Mouse (Mus musculus): Measurements from ENCODE around the gene Kif18b. TPM values are rescaled to one million over a fixed set of nuclear protein-coding genes. Genes with fewer than 3 reads are reported as not detected.

Gene Kif18b
- polyA plus RNA-seq, 1 experiment from 2014 or later = 0.36 TPM

- no peaks in the 10 kb centered on the region for H3K9me3 ChIP-seq (ENCODE audit: low read length)
- DNase-seq (ENCODE audit: low spot score) (peak; percentile 93), ATAC-seq (peak; percentile 92)
- TF ChIP-seq CTCF (IDR thresholded peaks at IDR 0.05) (peak; percentile 91), EP300 (IDR thresholded peaks at IDR 0.05) (no peak)
- H3K9ac ChIP-seq (replicated peaks; ENCODE audit: low read depth) = peak overlapping the region; percentile 24; the same call in 1 of the 2 replicates
- 3% methylated on average over 43 of the region's 43 CpGs for WGBS
- H3K36me3 ChIP-seq (ENCODE audit: insufficient read depth, low read length) = no peaks in the 10 kb centered on the region
- H3K27ac ChIP-seq (ENCODE audit: low read length) = no peak overlapping the region
- H3K27me3 ChIP-seq (replicated peaks; ENCODE audit: insufficient read depth, low read length) = 0 out of 2 replicates have a peak, but pooled peaks cover 19% of the 10 kb centered on the region
- H3K4me2 ChIP-seq (replicated peaks; ENCODE audit: low read depth, low read length) = peak overlapping the region; percentile 52
- 0 out of 2 replicates have a peak, but pooled peaks cover 3% of the 10 kb centered on the region for H3K4me1 ChIP-seq (ENCODE audit: insufficient read depth, low read depth, low read length)
- H3K4me3 ChIP-seq (ENCODE audit: low read depth, low read length) = peak overlapping the region; percentile 34
Observed at GRCm38 (mm10) chr11:102893015-102893651, 31.8 kb downstream of the Kif18b start.

GRCm38 (mm10) chr11:102890096-102890495, 34.8 kb downstream of the Kif18b start:
- Histone ChIP-seq H3K4me1 (ENCODE audit: insufficient read depth, low read depth, low read length) (0 out of 2 replicates have a peak, but pooled peaks cover 3% of the 10 kb centered on the region), H3K9me3 (ENCODE audit: low read length) (no peaks in the 10 kb centered on the region), H3K4me3 (ENCODE audit: low read depth, low read length) (no peak overlapping the region), H3K36me3 (ENCODE audit: insufficient read depth, low read length) (no peaks in the 10 kb centered on the region), H3K27ac (ENCODE audit: low read length) (no peak overlapping the region), H3K4me2 (replicated peaks; ENCODE audit: low read depth, low read length) (no peak overlapping the region), H3K9ac (replicated peaks; ENCODE audit: low read depth) (no peak overlapping the region), H3K27me3 (replicated peaks; ENCODE audit: insufficient read depth, low read length) (0 out of 2 replicates have a peak, but pooled peaks cover 13% of the 10 kb centered on the region)
- TF ChIP-seq CTCF (IDR thresholded peaks at IDR 0.05) = no peak
- no peak for TF ChIP-seq EP300 (IDR thresholded peaks at IDR 0.05)
- no peak for DNase-seq (ENCODE audit: low spot score)
- ATAC-seq = no peak
- WGBS = 59% methylated on average over 5 of the region's 5 CpGs

- Histone ChIP-seq H3K9me3 (ENCODE audit: low read length) (no peaks in the 10 kb centered on the region), H3K4me2 (replicated peaks; ENCODE audit: low read depth, low read length) (no peak overlapping the region), H3K4me1 (ENCODE audit: insufficient read depth, low read depth, low read length) (no peaks in the 10 kb centered on the region), H3K27me3 (replicated peaks; ENCODE audit: insufficient read depth, low read length) (0 out of 2 replicates have a peak, but pooled peaks cover under 1% of the 10 kb centered on the region), H3K36me3 (ENCODE audit: insufficient read depth, low read length) (no peaks in the 10 kb centered on the region), H3K9ac (replicated peaks; ENCODE audit: low read depth) (no peak overlapping the region), H3K27ac (ENCODE audit: low read length) (no peak overlapping the region), H3K4me3 (ENCODE audit: low read depth, low read length) (no peak overlapping the region)
- ATAC-seq (0 out of 2 replicates have a peak, but pooled peaks have one; percentile 8), DNase-seq (ENCODE audit: low spot score) (no peak)
- 43% methylated on average over 3 of the region's 3 CpGs for WGBS
- TF ChIP-seq CTCF (IDR thresholded peaks at IDR 0.05) (no peak), EP300 (IDR thresholded peaks at IDR 0.05) (no peak)
Observed at GRCm38 (mm10) chr11:102888135-102888534, 36.8 kb downstream of the Kif18b start.

DNA sequence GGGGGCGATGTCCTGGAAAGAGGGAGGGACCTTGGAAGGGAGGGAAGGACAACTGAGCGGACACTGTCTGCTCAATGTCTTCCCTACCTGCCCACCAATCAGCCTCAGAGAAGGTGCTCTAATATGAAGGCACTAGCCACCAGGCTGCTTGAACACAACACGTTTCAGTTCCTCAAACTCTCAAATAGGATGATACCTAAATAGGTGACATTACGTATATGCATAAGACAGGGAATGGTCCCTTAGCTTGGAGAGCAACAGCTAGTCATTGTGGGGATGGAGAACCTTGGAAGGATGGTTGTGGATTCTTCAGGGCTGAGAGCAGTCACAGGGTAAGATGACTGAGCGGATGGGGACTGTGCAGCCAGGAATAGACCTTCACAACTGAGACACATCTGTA, 37.5 kb downstream of the Kif18b start:
- Histone ChIP-seq H3K4me1 (ENCODE audit: insufficient read depth, low read depth, low read length) (no peaks in the 10 kb centered on the region), H3K27ac (ENCODE audit: low read length) (no peak overlapping the region), H3K9me3 (ENCODE audit: low read length) (no peaks in the 10 kb centered on the region), H3K4me2 (replicated peaks; ENCODE audit: low read depth, low read length) (no peak overlapping the region), H3K4me3 (ENCODE audit: low read depth, low read length) (no peak overlapping the region), H3K27me3 (replicated peaks; ENCODE audit: insufficient read depth, low read length) (no peaks in the 10 kb centered on the region), H3K9ac (replicated peaks; ENCODE audit: low read depth) (no peak overlapping the region), H3K36me3 (ENCODE audit: insufficient read depth, low read length) (no peaks in the 10 kb centered on the region)
- DNase-seq (ENCODE audit: low spot score) = no peak
- TF ChIP-seq EP300 (IDR thresholded peaks at IDR 0.05) (no peak), CTCF (IDR thresholded peaks at IDR 0.05) (no peak)
- 73% methylated on average over 5 of the region's 5 CpGs for WGBS
- no peak for ATAC-seq

- WGBS = 46% methylated on average over 10 of the region's 10 CpGs
- ATAC-seq (no peak), DNase-seq (ENCODE audit: low spot score) (no peak)
- no peak within 1 kb of the TSS for H3K4me3 ChIP-seq (ENCODE audit: low read depth, low read length)
- no peak within 1 kb of the TSS for H3K9ac ChIP-seq (replicated peaks; ENCODE audit: low read depth)
- H3K4me2 ChIP-seq (replicated peaks; ENCODE audit: low read depth, low read length) = no peak within 1 kb of the TSS
- H3K4me1 ChIP-seq (ENCODE audit: insufficient read depth, low read depth, low read length) = no peaks in the 10 kb centered on the region
- H3K27me3 ChIP-seq (replicated peaks; ENCODE audit: insufficient read depth, low read length) = no peaks in the 10 kb centered on the region
- no peak for TF ChIP-seq CTCF (IDR thresholded peaks at IDR 0.05)
- no peak for TF ChIP-seq EP300 (IDR thresholded peaks at IDR 0.05)
- no peak within 1 kb of the TSS for H3K27ac ChIP-seq (ENCODE audit: low read length)
- H3K9me3 ChIP-seq (ENCODE audit: low read length) = no peaks in the 10 kb centered on the region
- no peaks in the 10 kb centered on the region for H3K36me3 ChIP-seq (ENCODE audit: insufficient read depth, low read length)
Observed at GRCm38 (mm10) chr11:102884616-102885219, 40.2 kb downstream of the Kif18b start, which contains the start of gene Fam187a. Fam187a (plus strand) TSS chr11:102885169.

- 0 out of 2 replicates have a peak, but pooled peaks cover 7% of the 10 kb centered on the region for H3K36me3 ChIP-seq (ENCODE audit: insufficient read depth, low read length)
- H3K4me2 ChIP-seq (replicated peaks; ENCODE audit: low read depth, low read length) = peak overlapping the region; percentile 69
- no peak for ATAC-seq
- H3K4me3 ChIP-seq (ENCODE audit: low read depth, low read length) = peak overlapping the region; percentile 72
- no peak for TF ChIP-seq CTCF (IDR thresholded peaks at IDR 0.05)
- TF ChIP-seq EP300 (IDR thresholded peaks at IDR 0.05) = no peak
- 14% methylated on average over 13 of the region's 13 CpGs for WGBS
- H3K27ac ChIP-seq (ENCODE audit: low read length) = no peak overlapping the region
- 0 out of 2 replicates have a peak overlapping the region, but pooled peaks have one; percentile 3 for H3K9ac ChIP-seq (replicated peaks; ENCODE audit: low read depth)
- no peak for DNase-seq (ENCODE audit: low spot score)
- H3K9me3 ChIP-seq (ENCODE audit: low read length) = no peaks in the 10 kb centered on the region
- H3K4me1 ChIP-seq (ENCODE audit: insufficient read depth, low read depth, low read length) = no peaks in the 10 kb centered on the region
- no peaks in the 10 kb centered on the region for H3K27me3 ChIP-seq (replicated peaks; ENCODE audit: insufficient read depth, low read length)
Observed at GRCm38 (mm10) chr11:102881314-102882198, 43.4 kb downstream of the Kif18b start.

Measured in lung, postnatal 0 days (tissue).